Mouse (Mus musculus) kidney, embryonic 16.5 days (tissue): ENCODE measurements at regions not wholly inside any gene's neighbourhood (a gene's known extent, or its start where the extent isn't known, plus 50 kb on each side); places are given as distances from the start of the nearest gene placed in this dataset.

Source experiments
- ATAC-seq: fragments of 200-750 bp; cut with Nextera tagmentation; 2 replicates; pipeline ENCODE4 v1.8.0; 2017; ENCODE audit warnings: moderate TSS enrichment; ENCODE audit not compliant: low FRiP score, low TSS enrichment
- H3K27ac ChIP-seq: fragments of 300-500 bp; sonication (generic); 2 replicates; pipeline ENCODE4 v1.5.1; 2014; ENCODE audit warnings: low read length
- H3K27me3 ChIP-seq: fragments of 300-500 bp; sonication (generic); 2 replicates; pipeline ENCODE4 v1.6.1; 2014; ENCODE audit warnings: low read length, control low read depth, mixed read lengths; ENCODE audit not compliant: insufficient read depth
- H3K36me3 ChIP-seq: fragments of 300-500 bp; sonication (generic); 2 replicates; pipeline ENCODE4 v1.6.1; 2014; ENCODE audit warnings: low read length, control low read depth, mixed read lengths; ENCODE audit not compliant: insufficient read depth
- H3K4me1 ChIP-seq: fragments of 300-500 bp; sonication (generic); 2 replicates; pipeline ENCODE4 v1.6.1; 2014; ENCODE audit warnings: low read length, control low read depth, mixed read lengths; ENCODE audit not compliant: insufficient read depth
- H3K4me2 ChIP-seq: fragments of 300-500 bp; sonication (generic); replicated peaks from 2 replicates; pipeline ENCODE4 v1.6.1; 2014; ENCODE audit warnings: low read depth, low read length
- H3K4me3 ChIP-seq: fragments of 300-500 bp; sonication (generic); 2 replicates; pipeline ENCODE4 v1.5.1; 2014; ENCODE audit warnings: mild to moderate bottlenecking, low read length
- H3K9ac ChIP-seq: fragments of 300-500 bp; sonication (generic); replicated peaks from 2 replicates; pipeline ENCODE4 v1.6.1; 2014; ENCODE audit warnings: low read length
- H3K9me3 ChIP-seq: fragments of 300-500 bp; sonication (generic); 2 replicates; pipeline ENCODE4 v1.6.1; 2016; ENCODE audit warnings: low read length, control low read depth
- WGBS: fragments of 180-500 bp; shearing (Covaris S2); extraction: QIAGEN DNeasy Blood & Tissue Kit; methylation state at CpG from one replicate; pipeline ENCODE4 v1.1.7; 2014; 5-methylcytosine and 5-hydroxymethylcytosine counted together

- H3K27me3 ChIP-seq, result no peaks in the 10 kb centered on the region
- H3K27ac ChIP-seq, result no peak overlapping the region
- ATAC-seq, result no peak
- no peak overlapping the region for H3K9ac ChIP-seq
- WGBS, result 77% methylated on average over 3 of the region's 3 CpGs
- H3K4me1 ChIP-seq, result no peaks in the 10 kb centered on the region
- H3K4me3 ChIP-seq, result no peak overlapping the region
- H3K4me2 ChIP-seq, result no peak overlapping the region
- H3K36me3 ChIP-seq, result no peaks in the 10 kb centered on the region
- peaks cover 8% of the 10 kb centered on the region; the same call in 1 of the 2 replicates for H3K9me3 ChIP-seq
Observed at GRCm38 (mm10) chr2:171279319-171279718, 547.7 kb downstream of the Dok5 start.

GRCm38 (mm10) chr2:171253194-171253593 lies 521.6 kb downstream of the Dok5 start:
- no peaks in the 10 kb centered on the region for H3K27me3 ChIP-seq
- whole genome bisulfite sequencing, result 41% methylated on average over 10 of the region's 10 CpGs
- no peak for ATAC-seq
- H3K4me1 ChIP-seq, result no peaks in the 10 kb centered on the region
- no peak overlapping the region for H3K4me3 ChIP-seq
- H3K27ac ChIP-seq, result no peak overlapping the region
- H3K9ac ChIP-seq, result no peak overlapping the region
- no peaks in the 10 kb centered on the region for H3K36me3 ChIP-seq
- no peaks in the 10 kb centered on the region for H3K9me3 ChIP-seq
- no peak overlapping the region for H3K4me2 ChIP-seq

GRCm38 (mm10) chr2:171245391-171245790 lies 513.8 kb downstream of the Dok5 start:
- no peaks in the 10 kb centered on the region for H3K27me3 ChIP-seq
- no peak overlapping the region for H3K4me2 ChIP-seq
- no peaks in the 10 kb centered on the region for H3K9me3 ChIP-seq
- no peaks in the 10 kb centered on the region for H3K36me3 ChIP-seq
- no peak for ATAC-seq
- no peaks in the 10 kb centered on the region for H3K4me1 ChIP-seq
- WGBS, result 70% methylated on average over 4 of the region's 4 CpGs
- no peak overlapping the region for H3K4me3 ChIP-seq
- no peak overlapping the region for H3K27ac ChIP-seq
- no peak overlapping the region for H3K9ac ChIP-seq

- no peaks in the 10 kb centered on the region for H3K36me3 ChIP-seq
- H3K9ac ChIP-seq, result no peak overlapping the region
- H3K9me3 ChIP-seq, result no peaks in the 10 kb centered on the region
- 79% methylated on average over 5 of the region's 5 CpGs for WGBS
- no peak overlapping the region for H3K4me2 ChIP-seq
- no peak overlapping the region for H3K27ac ChIP-seq
- H3K4me3 ChIP-seq, result no peak overlapping the region
- H3K27me3 ChIP-seq, result no peaks in the 10 kb centered on the region
- H3K4me1 ChIP-seq, result no peaks in the 10 kb centered on the region
- ATAC-seq, result no peak
Observed at GRCm38 (mm10) chr2:171242356-171242755, 510.7 kb downstream of the Dok5 start.

- Histone ChIP-seq H3K27ac (no peak overlapping the region), H3K4me2 (no peak overlapping the region), H3K27me3 (no peaks in the 10 kb centered on the region), H3K4me1 (no peaks in the 10 kb centered on the region), H3K9ac (no peak overlapping the region), H3K36me3 (no peaks in the 10 kb centered on the region), H3K9me3 (no peaks in the 10 kb centered on the region), H3K4me3 (no peak overlapping the region)
- ATAC-seq, result no peak
- 49% methylated on average over 8 of the region's 8 CpGs for WGBS
Observed at GRCm38 (mm10) chr2:171237276-171237960, 505.8 kb downstream of the Dok5 start.

GRCm38 (mm10) chr2:171232812-171233211 lies 501.2 kb downstream of the Dok5 start:
- Histone ChIP-seq H3K9ac (no peak overlapping the region), H3K9me3 (no peaks in the 10 kb centered on the region), H3K4me3 (no peak overlapping the region), H3K4me1 (no peaks in the 10 kb centered on the region), H3K36me3 (no peaks in the 10 kb centered on the region), H3K4me2 (no peak overlapping the region), H3K27me3 (no peaks in the 10 kb centered on the region), H3K27ac (no peak overlapping the region)
- ATAC-seq, result no peak

GRCm38 (mm10) chr2:171231288-171232050 lies 499.9 kb downstream of the Dok5 start:
- Histone ChIP-seq H3K27ac (no peak overlapping the region), H3K36me3 (no peaks in the 10 kb centered on the region), H3K9ac (no peak overlapping the region), H3K4me3 (no peak overlapping the region), H3K27me3 (no peaks in the 10 kb centered on the region), H3K4me2 (no peak overlapping the region), H3K9me3 (no peaks in the 10 kb centered on the region), H3K4me1 (no peaks in the 10 kb centered on the region)
- WGBS, result 79% methylated on average over 7 of the region's 7 CpGs
- no peak for ATAC-seq

- WGBS, result 59% methylated on average over 12 of the region's 12 CpGs
- Histone ChIP-seq H3K4me1 (no peaks in the 10 kb centered on the region), H3K27me3 (no peaks in the 10 kb centered on the region), H3K9me3 (no peaks in the 10 kb centered on the region), H3K4me3 (no peak overlapping the region), H3K27ac (no peak overlapping the region), H3K4me2 (no peak overlapping the region), H3K9ac (no peak overlapping the region), H3K36me3 (no peaks in the 10 kb centered on the region)
- no peak for ATAC-seq
Observed at GRCm38 (mm10) chr2:171230536-171230935, 498.9 kb downstream of the Dok5 start.

GRCm38 (mm10) chr2:171228229-171228628 lies 496.6 kb downstream of the Dok5 start:
- Histone ChIP-seq H3K9me3 (no peaks in the 10 kb centered on the region), H3K36me3 (no peaks in the 10 kb centered on the region), H3K4me2 (no peak overlapping the region), H3K9ac (no peak overlapping the region), H3K4me3 (no peak overlapping the region), H3K4me1 (no peaks in the 10 kb centered on the region), H3K27me3 (no peaks in the 10 kb centered on the region), H3K27ac (no peak overlapping the region)
- ATAC-seq, result no peak
- 53% methylated on average over 3 of the region's 3 CpGs for WGBS

- no peaks in the 10 kb centered on the region for H3K4me1 ChIP-seq
- no peaks in the 10 kb centered on the region for H3K9me3 ChIP-seq
- no peak for ATAC-seq
- H3K4me2 ChIP-seq, result no peak overlapping the region
- no peak overlapping the region for H3K9ac ChIP-seq
- no peaks in the 10 kb centered on the region for H3K27me3 ChIP-seq
- no peak overlapping the region for H3K4me3 ChIP-seq
- no peak overlapping the region for H3K27ac ChIP-seq
- WGBS, result 78% methylated on average over 6 of the region's 6 CpGs
- no peaks in the 10 kb centered on the region for H3K36me3 ChIP-seq
Observed at GRCm38 (mm10) chr2:171213792-171214191, 482.2 kb downstream of the Dok5 start.
